Mouse (Mus musculus) stomach, embryonic 14.5 days (tissue): ENCODE measurements at regions not wholly inside any gene's neighbourhood (a gene's known extent, or its start where the extent isn't known, plus 50 kb on each side); places are given as distances from the start of the nearest gene placed in this dataset.

Experiments
- ATAC-seq: fragments of 200-750 bp; cut with Nextera tagmentation; 2 replicates; pipeline ENCODE4 v1.8.0; 2017; ENCODE audit warnings: low read depth, moderate TSS enrichment; ENCODE audit not compliant: insufficient number of reproducible peaks, insufficient read depth, low FRiP score
- H3K27ac ChIP-seq: fragments of 300-500 bp; sonication (generic); 2 replicates; pipeline ENCODE4 v1.5.1; 2014; ENCODE audit warnings: mild to moderate bottlenecking, low read length, moderate library complexity, mixed read lengths
- H3K27me3 ChIP-seq: fragments of 300-500 bp; sonication (generic); 2 replicates; pipeline ENCODE4 v1.6.1; 2014; ENCODE audit warnings: low read length, control low read depth, mixed read lengths; ENCODE audit not compliant: control insufficient read depth, insufficient read depth
- H3K36me3 ChIP-seq: fragments of 300-500 bp; sonication (generic); 2 replicates; pipeline ENCODE4 v1.6.1; 2014; ENCODE audit warnings: mild to moderate bottlenecking, control low read depth, low read length, moderate library complexity, mixed read lengths; ENCODE audit not compliant: control insufficient read depth, insufficient read depth
- H3K4me1 ChIP-seq: fragments of 300-500 bp; sonication (generic); 2 replicates; pipeline ENCODE4 v1.6.1; 2014; ENCODE audit warnings: low read length, control low read depth, mixed read lengths; ENCODE audit not compliant: control insufficient read depth, insufficient read depth
- H3K4me2 ChIP-seq: fragments of 300-500 bp; sonication (generic); replicated peaks from 2 replicates; pipeline ENCODE4 v1.6.1; 2014; ENCODE audit warnings: low read depth, low read length, control low read depth
- H3K4me3 ChIP-seq: fragments of 300-500 bp; sonication (generic); 2 replicates; pipeline ENCODE4 v1.5.1; 2014; ENCODE audit warnings: low read depth, low read length, control low read depth
- H3K9ac ChIP-seq: fragments of 300-500 bp; sonication (generic); replicated peaks from 2 replicates; pipeline ENCODE4 v1.6.1; 2014; ENCODE audit warnings: low read depth, mild to moderate bottlenecking, control low read depth, low read length, moderate library complexity, mixed read lengths
- H3K9me3 ChIP-seq: fragments of 300-500 bp; sonication (generic); 2 replicates; pipeline ENCODE4 v1.6.1; 2016; ENCODE audit warnings: low read depth, low read length, control low read depth; ENCODE audit not compliant: control insufficient read depth
- WGBS: fragments of 180-500 bp; shearing (Covaris S2); extraction: QIAGEN DNeasy Blood & Tissue Kit; methylation state at CpG from one replicate; pipeline ENCODE4 v1.1.7; 2014; 5-methylcytosine and 5-hydroxymethylcytosine counted together

DNA sequence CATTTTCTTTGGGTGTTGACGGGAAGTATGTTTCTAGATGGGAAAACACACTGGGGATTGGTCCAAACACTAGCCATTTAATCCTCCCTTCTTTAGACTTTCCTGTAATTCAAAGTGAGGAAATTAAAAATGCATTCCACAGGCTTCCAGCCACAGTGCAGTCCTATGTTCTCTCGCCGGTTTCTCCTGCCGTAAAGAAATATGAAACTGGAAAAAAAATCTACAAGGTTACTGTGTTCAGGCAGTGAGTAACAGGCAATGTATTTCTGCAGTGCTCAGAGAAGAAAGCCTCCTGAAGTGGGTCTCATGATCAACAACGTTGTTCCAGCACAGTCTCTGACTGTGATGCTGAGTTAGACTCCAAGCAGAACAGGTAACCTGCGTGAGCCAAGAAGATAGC lies 763.0 kb upstream of the Lrrc6 start:
- H3K9me3 ChIP-seq = no peaks in the 10 kb centered on the region
- H3K4me2 ChIP-seq = no peak overlapping the region
- no peaks in the 10 kb centered on the region for H3K4me1 ChIP-seq
- H3K27ac ChIP-seq = no peak overlapping the region
- H3K9ac ChIP-seq = no peak overlapping the region
- H3K27me3 ChIP-seq = no peaks in the 10 kb centered on the region
- 60% methylated on average over 6 of the region's 6 CpGs for WGBS
- H3K4me3 ChIP-seq = no peak overlapping the region
- no peaks in the 10 kb centered on the region for H3K36me3 ChIP-seq
- no peak for ATAC-seq

DNA sequence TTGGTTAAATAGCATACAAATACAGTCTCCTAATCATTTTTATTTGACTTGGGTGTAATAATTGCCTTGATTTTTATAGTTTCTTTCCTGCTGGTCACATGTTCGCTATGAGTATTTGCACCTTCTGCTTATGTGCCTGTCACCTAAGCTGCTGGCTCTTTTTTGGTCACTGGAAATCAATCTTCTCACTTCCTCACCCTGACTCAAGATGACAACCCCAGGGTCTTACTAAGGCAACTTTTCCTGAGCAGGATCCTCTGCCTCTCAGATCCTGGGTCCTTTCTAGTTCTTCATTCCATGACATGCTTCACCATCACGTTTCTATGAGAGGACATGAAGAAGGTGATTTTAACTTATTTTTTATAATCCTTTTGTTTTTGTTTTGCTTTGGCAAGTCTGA lies 762.6 kb upstream of the Lrrc6 start:
- 78% methylated on average over 2 of the region's 2 CpGs for WGBS
- no peak overlapping the region for H3K4me3 ChIP-seq
- H3K27me3 ChIP-seq = no peaks in the 10 kb centered on the region
- H3K4me2 ChIP-seq = no peak overlapping the region
- no peaks in the 10 kb centered on the region for H3K4me1 ChIP-seq
- no peak for ATAC-seq
- H3K9me3 ChIP-seq = no peaks in the 10 kb centered on the region
- no peaks in the 10 kb centered on the region for H3K36me3 ChIP-seq
- no peak overlapping the region for H3K9ac ChIP-seq
- H3K27ac ChIP-seq = no peak overlapping the region

- 91% methylated on average over 2 of the region's 2 CpGs for WGBS
- no peak overlapping the region for H3K4me2 ChIP-seq
- H3K9me3 ChIP-seq = no peaks in the 10 kb centered on the region
- H3K36me3 ChIP-seq = no peaks in the 10 kb centered on the region
- no peak for ATAC-seq
- H3K4me1 ChIP-seq = no peaks in the 10 kb centered on the region
- no peak overlapping the region for H3K27ac ChIP-seq
- no peak overlapping the region for H3K9ac ChIP-seq
- H3K27me3 ChIP-seq = no peaks in the 10 kb centered on the region
- H3K4me3 ChIP-seq = no peak overlapping the region
These were observed 761.6 kb upstream of the Lrrc6 start for GRCm38 (mm10) chr15:67262269-67262668.

- Histone ChIP-seq H3K36me3 (no peaks in the 10 kb centered on the region), H3K27me3 (no peaks in the 10 kb centered on the region), H3K9ac (no peak overlapping the region), H3K4me1 (no peaks in the 10 kb centered on the region), H3K27ac (no peak overlapping the region), H3K4me3 (no peak overlapping the region), H3K9me3 (no peaks in the 10 kb centered on the region), H3K4me2 (no peak overlapping the region)
- ATAC-seq = no peak
- WGBS = 80% methylated on average over 3 of the region's 3 CpGs
These were observed 760.0 kb upstream of the Lrrc6 start for GRCm38 (mm10) chr15:67260666-67261065.

DNA sequence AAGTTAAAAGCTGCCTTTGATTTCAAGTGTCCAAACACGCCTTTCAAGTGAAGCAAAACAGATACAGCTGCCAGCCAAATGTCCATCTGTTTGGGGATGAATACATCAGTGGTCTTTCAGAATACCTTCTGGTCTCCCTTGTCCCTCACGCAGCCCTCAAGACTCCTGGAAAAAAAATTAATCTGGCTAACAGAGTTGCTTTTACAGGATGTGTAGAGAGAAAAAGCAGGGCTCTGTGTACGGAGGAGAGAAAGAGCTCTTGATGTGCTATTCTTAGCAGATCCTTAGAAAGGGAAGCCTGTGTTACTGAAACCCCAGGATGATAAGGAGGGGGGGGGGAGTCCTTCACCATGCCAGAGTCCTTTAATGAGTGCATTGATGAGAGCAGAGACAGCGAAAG lies 748.4 kb upstream of the Lrrc6 start:
- Histone ChIP-seq H3K4me2 (no peak overlapping the region), H3K27me3 (no peaks in the 10 kb centered on the region), H3K4me3 (no peak overlapping the region), H3K36me3 (no peaks in the 10 kb centered on the region), H3K9me3 (no peaks in the 10 kb centered on the region), H3K27ac (no peak overlapping the region), H3K4me1 (no peaks in the 10 kb centered on the region), H3K9ac (no peak overlapping the region)
- WGBS = 27% methylated on average over 4 of the region's 4 CpGs
- peak; percentile 33; the same call in 1 of the 2 replicates for ATAC-seq

- Histone ChIP-seq H3K27ac (no peak overlapping the region), H3K27me3 (no peaks in the 10 kb centered on the region), H3K4me2 (no peak overlapping the region), H3K4me1 (no peaks in the 10 kb centered on the region), H3K36me3 (no peaks in the 10 kb centered on the region), H3K9ac (no peak overlapping the region), H3K4me3 (no peak overlapping the region), H3K9me3 (no peaks in the 10 kb centered on the region)
- ATAC-seq = no peak
These were observed 747.8 kb upstream of the Lrrc6 start for GRCm38 (mm10) chr15:67248471-67248870.

GRCm38 (mm10) chr15:67245658-67246268 lies 745.1 kb upstream of the Lrrc6 start:
- no peak for ATAC-seq
- WGBS = 72% methylated on average over 4 of the region's 4 CpGs

GRCm38 (mm10) chr15:67244908-67245657 lies 744.4 kb upstream of the Lrrc6 start:
- Histone ChIP-seq H3K4me2 (no peak overlapping the region), H3K27me3 (no peaks in the 10 kb centered on the region), H3K4me1 (no peaks in the 10 kb centered on the region), H3K9ac (no peak overlapping the region), H3K27ac (no peak overlapping the region), H3K9me3 (no peaks in the 10 kb centered on the region), H3K4me3 (no peak overlapping the region), H3K36me3 (no peaks in the 10 kb centered on the region)
- WGBS = 61% methylated on average over 10 of the region's 10 CpGs
- ATAC-seq = no peak

More at GRCm38 (mm10) chr15:67245658-67246268, 745.1 kb upstream of the Lrrc6 start:
- Histone ChIP-seq H3K36me3 (no peaks in the 10 kb centered on the region), H3K27me3 (no peaks in the 10 kb centered on the region), H3K4me3 (no peak overlapping the region), H3K4me1 (no peaks in the 10 kb centered on the region), H3K27ac (no peak overlapping the region), H3K4me2 (no peak overlapping the region), H3K9ac (no peak overlapping the region), H3K9me3 (no peaks in the 10 kb centered on the region)
